Mouse (Mus musculus) induced T-regulatory cell, adult 2 months (primary cell): Measurements from ENCODE around the gene Flt1.
A peak's percentile ranks its signal among the peaks of the same experiment; 100 is the strongest.

ENCODE experiments used
- DNase-seq: peaks from one replicate; pipeline ENCODE4 v3.0.0-alpha.2; 2012; ENCODE audit warnings: low read depth

Gene Flt1

GRCm38 (mm10) chr5:147725831-147726700, at the start of gene Flt1:
Flt1 (minus strand) TSS chr5:147726011.
- DNase-seq: no peak

GRCm38 (mm10) chr5:147775222-147775621, 49.4 kb upstream of the Flt1 start:
- no peak for DNase-seq

GRCm38 (mm10) chr5:147769918-147770317, 44.1 kb upstream of the Flt1 start:
- no peak for DNase-seq

GRCm38 (mm10) chr5:147764061-147764460, 38.2 kb upstream of the Flt1 start:
- DNase-seq: no peak

GRCm38 (mm10) chr5:147761984-147762383, 36.2 kb upstream of the Flt1 start:
- no peak for DNase-seq

GRCm38 (mm10) chr5:147761275-147761674, 35.5 kb upstream of the Flt1 start:
- DNase-seq: no peak

- DNase-seq: no peak
These were observed 33.0 kb upstream of the Flt1 start for GRCm38 (mm10) chr5:147758640-147759319.

GRCm38 (mm10) chr5:147757832-147758587, 32.2 kb upstream of the Flt1 start:
- DNase-seq: peak; percentile 26

GRCm38 (mm10) chr5:147752914-147753341, 27.1 kb upstream of the Flt1 start:
- no peak for DNase-seq

- no peak for DNase-seq
These were observed 25.9 kb upstream of the Flt1 start for GRCm38 (mm10) chr5:147751673-147752130.

- DNase-seq: no peak
These were observed 24.2 kb upstream of the Flt1 start for GRCm38 (mm10) chr5:147749972-147750371.

- DNase-seq: no peak
These were observed 22.3 kb upstream of the Flt1 start for GRCm38 (mm10) chr5:147748081-147748581.

GRCm38 (mm10) chr5:147744900-147745653, 19.3 kb upstream of the Flt1 start:
- no peak for DNase-seq

GRCm38 (mm10) chr5:147742468-147743111, 16.8 kb upstream of the Flt1 start:
- no peak for DNase-seq

- no peak for DNase-seq
These were observed 11.0 kb upstream of the Flt1 start for GRCm38 (mm10) chr5:147736766-147737280.

GRCm38 (mm10) chr5:147733682-147734081, 7.9 kb upstream of the Flt1 start:
- DNase-seq: peak; percentile 28

GRCm38 (mm10) chr5:147732926-147733325, 7.1 kb upstream of the Flt1 start:
- DNase-seq: no peak

GRCm38 (mm10) chr5:147727481-147727880, 1.7 kb upstream of the Flt1 start:
- DNase-seq: no peak

- no peak for DNase-seq
These were observed 1.0 kb upstream of the Flt1 start for GRCm38 (mm10) chr5:147726701-147727393.
